Mouse (Mus musculus) adrenal gland, postnatal 25 days (tissue): ENCODE measurements at regions not wholly inside any gene's neighbourhood (a gene's known extent, or its start where the extent isn't known, plus 50 kb on each side); places are given as distances from the start of the nearest gene placed in this dataset.

Source experiments
- DNase-seq: peaks from one replicate; pipeline ENCODE4 v3.0.0; 2021; ENCODE audit warnings: mixed read lengths

- no peak for DNase-seq
These were observed 1678.5 kb upstream of the 5930422O12Rik start for GRCm38 (mm10) chr8:31749974-31750373.

- DNase-seq, result no peak
These were observed 1677.9 kb upstream of the 5930422O12Rik start for GRCm38 (mm10) chr8:31750482-31751126.

DNA sequence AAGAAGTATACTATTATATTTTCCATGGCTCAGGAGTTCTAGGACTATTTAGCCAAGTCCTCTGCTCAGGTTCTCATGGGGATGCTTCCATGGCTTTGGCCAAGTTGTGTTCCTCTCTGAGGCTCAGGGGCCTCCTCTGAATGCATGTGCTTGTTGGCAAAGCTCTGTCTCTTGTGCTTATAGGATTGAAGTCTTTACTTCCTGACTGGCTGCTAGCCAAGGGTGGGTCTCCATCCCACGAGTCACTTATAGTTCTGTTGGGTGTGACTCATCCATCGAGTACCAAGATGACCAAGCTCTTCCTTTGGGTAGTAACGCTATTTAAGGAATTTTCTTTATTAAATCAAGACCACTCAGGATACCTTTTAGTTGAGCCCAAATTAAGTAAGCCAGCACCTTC is 1672.8 kb upstream of the 5930422O12Rik start:
- no peak for DNase-seq

DNA sequence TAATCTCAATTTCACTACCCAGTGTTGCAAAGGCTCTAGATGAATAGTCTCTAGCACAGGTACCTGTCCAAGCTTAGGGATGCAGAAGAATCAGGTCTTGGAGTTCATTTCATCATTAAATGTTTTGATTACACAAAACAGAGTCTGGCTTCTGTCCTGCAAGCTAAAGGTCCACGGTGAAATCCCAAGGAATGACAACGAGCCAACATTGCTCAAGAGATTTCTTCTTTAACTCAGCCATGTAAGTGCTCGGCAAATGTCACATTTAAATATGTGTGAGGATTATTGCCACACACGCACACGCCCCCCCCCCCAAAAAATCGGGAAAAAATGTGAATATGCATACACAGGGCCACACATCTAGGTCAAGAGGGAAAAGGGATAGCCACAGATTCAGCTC is 1666.4 kb upstream of the 5930422O12Rik start:
- no peak for DNase-seq
